Mouse (Mus musculus): ENCODE data around the gene Ccne1.
"Not testable (repeated sequence)": the region's sequence is repeated elsewhere in the genome, so short reads cannot be mapped to it uniquely, and the experiment has no call there.

The Ccne1 gene

GRCm38 (mm10) chr7:38107371-38108259 is at the start of gene Ccne1:
Gene Ccne1, minus strand, starts transcription at chr7:38107534.
- DNase-seq (ENCODE audit: low spot score) = peak; percentile 99

GRCm38 (mm10) chr7:38155829-38156228 is 48.5 kb upstream of the Ccne1 start:
- DNase-seq (ENCODE audit: low spot score) = peak; percentile 10

- no peak for DNase-seq (ENCODE audit: low spot score)
Observed at GRCm38 (mm10) chr7:38152571-38152970, 45.2 kb upstream of the Ccne1 start.

GRCm38 (mm10) chr7:38151706-38152312 is 44.5 kb upstream of the Ccne1 start:
- DNase-seq (ENCODE audit: low spot score) = no peak

- DNase-seq (ENCODE audit: low spot score) = no peak
Observed at GRCm38 (mm10) chr7:38147477-38147876, 40.1 kb upstream of the Ccne1 start.

- DNase-seq (ENCODE audit: low spot score) = peak; percentile 80
Observed at GRCm38 (mm10) chr7:38141747-38142545, 34.6 kb upstream of the Ccne1 start.

- no peak for DNase-seq (ENCODE audit: low spot score)
Observed at GRCm38 (mm10) chr7:38140324-38140723, 33.0 kb upstream of the Ccne1 start.

GRCm38 (mm10) chr7:38134471-38134870 is 27.1 kb upstream of the Ccne1 start:
- DNase-seq (ENCODE audit: low spot score) = no peak

- peak; percentile 24 for DNase-seq (ENCODE audit: low spot score)
Observed at GRCm38 (mm10) chr7:38131186-38131585, 23.9 kb upstream of the Ccne1 start.

- no peak for DNase-seq (ENCODE audit: low spot score)
Observed at GRCm38 (mm10) chr7:38129986-38130729, 22.8 kb upstream of the Ccne1 start.

GRCm38 (mm10) chr7:38129491-38129890 is 22.2 kb upstream of the Ccne1 start:
- no peak for DNase-seq (ENCODE audit: low spot score)

GRCm38 (mm10) chr7:38128256-38128655 is 20.9 kb upstream of the Ccne1 start:
- not testable (repeated sequence) for DNase-seq (ENCODE audit: low spot score)

- no peak for DNase-seq (ENCODE audit: low spot score)
Observed at GRCm38 (mm10) chr7:38125565-38126159, 18.3 kb upstream of the Ccne1 start.

GRCm38 (mm10) chr7:38124164-38124563 is 16.8 kb upstream of the Ccne1 start:
- not testable (repeated sequence) for DNase-seq (ENCODE audit: low spot score)

- no peak for DNase-seq (ENCODE audit: low spot score)
Observed at GRCm38 (mm10) chr7:38118594-38118993, 11.3 kb upstream of the Ccne1 start.

GRCm38 (mm10) chr7:38112451-38112850 is 5.1 kb upstream of the Ccne1 start:
- DNase-seq (ENCODE audit: low spot score) = no peak

- peak; percentile 72 for DNase-seq (ENCODE audit: low spot score)
Observed at GRCm38 (mm10) chr7:38111996-38112395, 4.7 kb upstream of the Ccne1 start.

GRCm38 (mm10) chr7:38108260-38108632 is 912 bp upstream of the Ccne1 start:
- no peak for DNase-seq (ENCODE audit: low spot score)

- DNase-seq (ENCODE audit: low spot score) = no peak
Observed at GRCm38 (mm10) chr7:38106711-38107311, 523 bp downstream of the Ccne1 start.

- DNase-seq (ENCODE audit: low spot score) = no peak
Observed at GRCm38 (mm10) chr7:38105379-38105778, 2.0 kb downstream of the Ccne1 start.

- no peak for DNase-seq (ENCODE audit: low spot score)
Observed at GRCm38 (mm10) chr7:38104097-38104496, 3.2 kb downstream of the Ccne1 start.

Data from lung, postnatal 25 days (tissue).